Comparison of ENCODE assay signal across 27 mouse cellular contexts in genomic region chr9:24236461-24236860, GRCm38 (mm10).
"Had no signal": no experiment of that assay in that cellular context is flagged by ENCODE, and none has a peak within 500 bp of the region (broad histone marks: within the 10 kb centered on the region; RNA-seq: fewer than 3 reads in every experiment).

No protein-coding gene starts in this region.

- H3K9me3 ChIP-seq: heart, embryonic 10.5 days; heart, embryonic 12.5 days; hindbrain, embryonic 10.5 days; hindbrain, embryonic 12.5 days; intestine, embryonic 15.5 days; limb, embryonic 13.5 days; liver, embryonic 13.5 days; liver, embryonic 15.5 days had no signal

- ATAC-seq: hindbrain, embryonic 16.5 days; inflammation-experienced regulatory T-cells, adult 6 months; intestine, embryonic 15.5 days; intestine, postnatal 0 days had no signal

- H3K4me1 ChIP-seq: heart, embryonic 10.5 days; heart, embryonic 12.5 days; hindbrain, embryonic 10.5 days; hindbrain, embryonic 12.5 days; intestine, embryonic 15.5 days; limb, embryonic 13.5 days; liver, embryonic 13.5 days; liver, embryonic 15.5 days had no signal

- H3K27ac ChIP-seq: gastrocnemius, adult 2 months; heart, embryonic 10.5 days; hindbrain, embryonic 10.5 days; hindbrain, embryonic 12.5 days; hindbrain, embryonic 14.5 days; intestine, embryonic 15.5 days; layer of hippocampus, adult 2 months; left cerebral cortex, adult 2 months; limb, embryonic 13.5 days; liver, embryonic 13.5 days; liver, embryonic 15.5 days had no signal

- DNase-seq: gastrocnemius, adult 2 months; gastrocnemius, postnatal 10 days; gastrocnemius, postnatal 25 days; heart, adult 18-20 months; heart, postnatal 10 days; heart, postnatal 4 days; kidney, adult 18-20 months; kidney, adult 8-10 months; kidney, postnatal 10 days; kidney, postnatal 25 days; kidney, postnatal 4 days; liver; liver, embryonic 13.5 days had no signal

- H3K4me3 ChIP-seq: gastrocnemius, adult 2 months; heart, embryonic 10.5 days; heart, embryonic 12.5 days; hindbrain, embryonic 10.5 days; hindbrain, embryonic 12.5 days; intestine, embryonic 15.5 days; layer of hippocampus, adult 2 months; left cerebral cortex, adult 2 months; limb, embryonic 13.5 days; liver, embryonic 13.5 days; liver, embryonic 15.5 days had no signal

- H3K27me3 ChIP-seq: heart, embryonic 12.5 days; hindbrain, embryonic 12.5 days; intestine, embryonic 15.5 days; limb, embryonic 13.5 days; liver, embryonic 13.5 days; liver, embryonic 15.5 days had no signal

- H3K4me2 ChIP-seq: heart, embryonic 12.5 days; hindbrain, embryonic 12.5 days; hindbrain, embryonic 14.5 days; intestine, embryonic 15.5 days; limb, embryonic 13.5 days; liver, embryonic 11.5 days; liver, embryonic 13.5 days; liver, embryonic 15.5 days had no signal

- H3K9ac ChIP-seq: heart, embryonic 12.5 days; hindbrain, embryonic 12.5 days; hindbrain, embryonic 14.5 days; intestine, embryonic 15.5 days; limb, embryonic 13.5 days; liver, embryonic 13.5 days; liver, embryonic 15.5 days had no signal

- H3K36me3 ChIP-seq: heart, embryonic 10.5 days; heart, embryonic 12.5 days; hindbrain, embryonic 10.5 days; hindbrain, embryonic 12.5 days; intestine, embryonic 15.5 days; limb, embryonic 13.5 days; liver, embryonic 13.5 days; liver, embryonic 15.5 days had no signal
